Mouse (Mus musculus) adrenal gland, adult (tissue): ENCODE results near the gene Bub1b.

Experiments
- DNase-seq, 2 experiments: peaks; one replicate each; pipeline ENCODE4 v3.0.0; 2022 to 2023; ENCODE audit warnings: low spot score in 1 of 2; ENCODE audit not compliant: inconsistent age in 2 of 2

Bub1b gene

DNA sequence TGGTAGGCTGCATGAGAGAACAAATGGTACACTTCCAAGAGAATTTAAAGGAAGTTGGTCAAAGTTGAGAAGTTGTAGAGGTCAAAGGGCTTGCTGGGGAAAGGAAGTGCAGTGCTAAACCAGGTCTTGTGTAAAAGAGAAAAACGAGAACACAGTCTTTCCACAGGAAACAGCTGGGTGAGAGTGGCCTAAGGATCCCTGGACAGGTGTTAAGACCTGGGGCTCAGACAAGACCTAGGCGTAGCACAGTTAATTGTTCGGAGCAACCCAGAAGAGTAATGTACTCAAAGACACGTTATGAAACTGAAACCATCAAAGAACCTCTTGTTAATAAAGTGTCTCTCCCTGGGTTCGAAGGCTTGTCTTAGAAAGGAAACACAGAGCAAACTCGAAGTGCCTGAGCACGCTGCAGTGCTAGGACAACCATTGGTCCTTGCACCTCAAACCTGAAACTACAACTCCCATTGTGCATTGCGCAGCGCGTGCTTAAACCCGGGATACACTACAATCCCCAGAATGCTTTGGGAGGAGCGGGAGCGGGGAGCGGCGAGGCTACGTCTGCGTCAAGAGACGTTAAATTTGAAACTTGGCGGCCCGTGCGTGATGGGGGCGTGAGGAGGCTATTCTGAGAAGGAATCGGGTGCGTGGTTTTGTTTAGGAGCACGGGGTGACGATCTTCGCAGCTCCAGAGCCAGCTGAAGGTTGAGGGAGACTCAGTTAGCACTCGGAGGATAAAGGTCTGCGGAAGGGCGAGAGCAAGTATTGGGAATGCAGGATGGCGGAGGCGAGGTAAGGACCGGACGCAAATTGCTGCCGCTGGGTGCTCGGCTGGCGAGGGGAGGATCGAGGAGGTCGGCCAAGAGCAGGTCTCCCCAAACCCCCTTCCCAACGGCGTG is at the start of gene Bub1b:
Gene Bub1b (plus strand): TSS at position 539 of the 896 bp plus-strand sequence.
- DNase-seq, result peak; percentile 90 to 95

DNA sequence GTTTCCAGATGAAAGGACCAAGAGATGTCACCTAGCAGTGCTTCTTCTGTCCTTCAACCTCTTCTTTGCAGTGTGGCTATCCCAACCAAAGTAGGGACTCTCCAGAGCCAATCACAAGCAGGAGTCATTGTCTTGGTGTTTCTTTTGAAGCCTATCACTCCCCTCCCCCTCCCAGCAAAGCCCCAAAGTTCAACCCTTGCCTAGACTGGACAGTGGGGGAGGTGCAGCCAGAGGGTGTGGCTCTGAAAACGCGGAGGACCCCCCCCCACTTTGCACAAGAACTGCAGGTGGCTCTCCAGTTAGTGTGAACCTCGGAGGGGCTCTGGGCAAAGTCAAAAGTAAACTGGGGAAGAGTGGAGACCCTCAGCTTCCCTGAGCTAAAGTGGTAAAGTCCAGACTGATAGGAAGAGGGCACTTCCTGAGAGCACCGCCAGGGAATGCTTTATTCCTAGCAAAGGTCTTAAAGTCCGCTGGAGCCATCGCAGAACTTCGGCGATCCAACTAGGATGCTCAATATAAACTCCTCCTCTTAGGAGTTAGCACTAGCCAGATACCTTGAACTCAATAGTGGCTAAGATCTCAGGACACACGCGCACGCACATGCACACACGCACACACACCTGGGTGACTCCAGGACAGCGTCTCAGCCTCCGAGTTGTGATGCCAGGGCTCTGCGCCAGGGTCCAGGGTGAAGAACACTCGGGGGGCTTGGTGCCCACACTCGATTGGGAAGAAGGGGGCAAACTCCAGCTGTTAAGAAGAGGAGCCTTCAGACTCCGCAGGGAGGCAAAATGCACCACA is 49.4 kb upstream of the Bub1b start:
- DNase-seq, result peak; percentile 54 to 63

DNA sequence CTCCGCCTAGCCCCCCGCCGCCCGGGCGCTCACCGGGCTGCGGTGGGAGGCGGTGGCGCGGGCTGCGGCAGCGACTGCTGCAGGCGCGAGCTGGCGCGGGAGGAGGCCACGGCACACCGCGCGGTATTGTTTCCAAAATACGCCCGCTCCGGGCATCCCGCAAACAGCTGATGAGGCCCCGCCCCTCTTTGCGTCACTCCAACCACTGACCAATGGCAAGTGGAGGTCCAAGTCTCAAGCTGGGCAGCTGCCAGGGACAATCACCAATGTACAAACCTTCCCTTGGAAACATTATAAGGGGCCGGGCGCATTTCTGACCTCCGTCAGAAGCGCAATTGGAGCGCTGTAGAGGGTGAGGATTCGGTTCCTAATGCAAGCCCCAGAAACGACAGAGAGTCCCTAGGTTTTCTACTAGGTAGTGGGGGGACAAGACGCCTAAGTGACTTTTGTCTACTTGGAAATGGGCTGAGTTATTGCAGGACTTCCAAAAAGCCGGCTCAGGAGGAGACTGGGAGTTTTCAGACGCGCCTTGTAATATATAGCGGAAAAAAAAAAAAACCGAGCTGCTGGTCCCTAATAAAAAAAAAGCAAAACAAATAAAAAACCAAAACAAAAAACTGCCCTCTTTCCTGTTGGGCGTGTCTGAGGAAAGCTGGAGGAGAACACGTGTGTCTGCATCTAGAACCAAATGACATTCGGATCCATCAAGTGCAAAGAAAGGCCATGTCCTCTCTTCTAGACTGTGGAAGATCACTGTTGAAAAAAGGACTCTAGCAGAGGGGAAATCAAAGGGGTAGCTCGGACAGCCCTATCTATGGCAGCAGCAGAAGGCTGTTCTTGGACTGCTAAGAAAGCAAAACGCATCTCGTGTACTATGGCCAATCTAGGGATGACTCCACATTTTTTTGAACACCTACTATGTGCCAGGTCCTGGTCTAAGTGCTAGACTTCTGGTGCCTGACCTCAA is 48.2 kb upstream of the Bub1b start, which contains the start of gene Bmf:
Gene Bmf (minus strand): TSS at position 181 of the 967 bp plus-strand sequence.
- DNase-seq, result peak; percentile 99 to 100

DNA sequence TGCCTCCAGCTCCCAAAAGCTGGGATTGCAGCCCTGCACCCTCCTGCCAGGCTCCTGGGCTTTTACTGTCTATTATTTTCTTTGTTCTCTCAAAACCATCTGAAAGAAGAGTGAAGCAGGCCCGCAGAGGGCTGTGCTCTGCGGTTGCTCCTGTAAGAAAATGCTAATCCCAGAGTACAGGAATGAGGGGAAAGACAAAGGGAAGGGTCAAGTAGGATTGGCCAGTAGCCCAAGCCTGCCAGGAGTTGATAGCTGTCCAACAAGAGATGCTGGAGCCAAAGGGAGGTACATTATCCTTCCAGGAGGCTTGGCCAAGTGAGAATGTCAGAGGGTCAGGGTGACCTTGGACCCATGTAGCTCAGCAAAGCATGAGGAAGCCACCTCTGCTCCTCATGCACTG is 46.4 kb upstream of the Bub1b start:
- DNase-seq, result peak in 1 of 2 experiments; percentile 61

DNA sequence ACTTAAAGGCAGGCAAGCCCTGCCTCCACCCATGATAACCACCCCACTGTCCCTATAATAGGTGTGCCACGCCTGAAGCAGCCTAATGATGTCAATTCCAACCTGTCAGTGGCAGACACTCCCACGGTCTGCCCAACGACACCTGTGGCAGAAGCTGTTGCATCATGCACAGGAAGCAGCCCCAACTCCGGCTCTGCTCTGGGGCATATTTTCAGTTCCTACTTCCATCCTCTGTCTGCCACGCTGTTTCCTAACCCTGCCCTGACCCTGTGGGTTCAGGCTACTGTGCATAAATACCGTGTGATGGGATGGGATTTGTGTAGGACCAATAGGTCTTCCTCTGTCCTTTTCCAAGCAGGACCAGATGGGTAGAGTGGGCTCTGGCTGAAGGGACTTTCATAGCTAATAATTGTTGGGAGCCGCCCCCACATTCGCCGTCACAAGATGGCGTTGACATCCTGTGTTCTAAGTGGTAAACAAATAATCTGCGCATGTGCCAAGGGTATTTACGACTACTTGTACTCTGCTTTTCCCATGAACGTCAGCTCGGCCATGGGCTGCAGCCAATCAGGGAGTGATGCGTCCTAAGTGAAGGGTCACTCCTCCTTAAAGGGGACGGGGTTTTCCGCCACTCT is 43.5 kb upstream of the Bub1b start:
- DNase-seq, result peak; percentile 64 to 83

DNA sequence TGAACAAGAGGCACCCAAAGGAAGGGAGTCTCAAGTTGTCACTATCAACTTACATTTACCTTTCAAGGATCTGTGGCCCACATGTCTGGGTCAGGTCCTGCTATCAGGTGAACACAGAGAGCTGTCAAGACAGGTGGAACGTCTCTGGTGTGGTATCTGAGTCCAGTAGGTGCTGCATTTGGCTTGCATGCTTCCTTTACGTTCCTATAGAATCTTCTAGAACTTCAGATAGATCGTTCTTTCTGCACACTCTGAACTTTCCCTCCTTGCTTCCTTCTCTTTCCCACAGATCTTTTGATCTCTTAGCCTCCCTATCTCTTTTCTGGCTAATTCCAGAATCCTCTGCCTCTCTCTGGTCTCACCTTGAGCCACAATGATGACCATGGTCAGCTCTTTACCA is 39.6 kb upstream of the Bub1b start:
- DNase-seq, result no peak

DNA sequence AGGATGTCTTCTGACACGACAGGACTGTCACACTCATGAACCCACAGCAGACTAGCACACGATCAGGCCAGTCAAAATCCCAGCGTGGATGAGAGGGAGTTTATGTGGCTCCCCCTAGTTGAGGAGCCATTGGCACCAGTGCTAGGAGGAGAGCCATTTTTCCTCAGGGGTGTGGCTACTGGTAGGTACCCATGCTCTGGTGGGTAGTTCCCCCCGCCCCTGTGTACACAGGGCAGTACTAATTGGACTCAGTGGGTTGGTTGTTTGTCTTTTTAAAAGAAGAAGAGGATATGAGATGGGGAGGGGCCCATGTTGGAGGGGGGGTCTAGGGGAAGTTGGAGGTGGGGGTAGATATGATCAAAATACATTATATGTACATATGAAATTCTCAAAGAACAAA is 36.0 kb upstream of the Bub1b start:
- DNase-seq, result no peak

DNA sequence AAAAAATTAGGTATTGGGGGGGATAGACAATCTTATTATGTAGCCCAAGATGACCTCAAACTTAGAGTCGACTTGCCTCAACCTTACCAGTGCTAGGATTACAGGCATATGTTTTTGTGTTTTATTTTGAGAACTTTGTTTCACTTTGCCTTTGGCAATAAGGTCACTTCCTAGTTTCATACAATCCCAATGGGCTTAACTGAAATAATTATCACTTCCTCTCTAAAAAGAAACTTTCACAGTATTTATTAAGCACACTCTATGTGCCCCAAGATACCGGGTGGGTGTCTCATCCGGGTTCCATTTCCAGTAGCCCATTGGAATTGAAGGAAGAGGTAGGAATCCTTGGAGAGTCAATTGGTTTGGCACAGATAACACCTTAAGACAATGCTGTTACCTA is 35.6 kb upstream of the Bub1b start:
- no peak for DNase-seq

DNA sequence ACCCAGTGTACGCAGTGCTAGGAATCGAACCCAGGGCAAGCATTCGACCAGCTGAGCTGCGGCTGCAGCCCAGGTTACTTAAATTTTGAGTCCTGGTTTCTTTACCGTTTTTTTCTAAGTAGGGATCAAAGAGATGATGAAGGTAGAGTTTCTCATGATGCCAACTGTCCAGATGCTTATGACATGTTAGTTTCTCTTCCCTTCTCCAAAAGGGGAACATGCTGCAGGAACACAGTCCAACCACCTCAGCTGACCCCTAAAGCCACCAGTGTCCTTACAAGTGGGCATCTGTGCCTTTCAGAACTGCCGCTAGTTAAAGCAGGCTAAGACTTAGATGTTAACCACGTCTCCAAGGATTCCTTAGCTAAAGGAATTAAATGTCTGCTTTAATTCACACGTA is 30.8 kb upstream of the Bub1b start:
- DNase-seq, result no peak

DNA sequence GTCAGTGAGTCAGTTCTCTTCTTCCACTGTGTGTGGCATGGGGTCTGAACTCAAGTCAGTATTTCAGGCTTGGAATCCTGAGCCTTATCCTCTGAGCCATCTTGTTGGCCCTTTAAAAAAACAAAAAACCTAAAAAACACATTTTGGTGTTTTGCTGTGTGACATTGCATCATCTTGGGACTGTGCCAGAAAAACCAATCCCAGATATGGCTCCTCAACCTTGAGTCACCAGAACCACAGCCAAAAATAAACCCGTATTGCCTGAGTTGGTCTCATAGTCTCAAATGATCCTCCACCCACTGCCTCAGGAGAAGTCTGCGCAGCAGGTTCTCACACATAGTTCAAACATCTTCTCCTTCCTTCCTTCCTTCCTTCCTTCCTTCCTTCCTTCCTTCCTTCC is 27.1 kb upstream of the Bub1b start:
- DNase-seq, result peak; percentile 44 to 82

DNA sequence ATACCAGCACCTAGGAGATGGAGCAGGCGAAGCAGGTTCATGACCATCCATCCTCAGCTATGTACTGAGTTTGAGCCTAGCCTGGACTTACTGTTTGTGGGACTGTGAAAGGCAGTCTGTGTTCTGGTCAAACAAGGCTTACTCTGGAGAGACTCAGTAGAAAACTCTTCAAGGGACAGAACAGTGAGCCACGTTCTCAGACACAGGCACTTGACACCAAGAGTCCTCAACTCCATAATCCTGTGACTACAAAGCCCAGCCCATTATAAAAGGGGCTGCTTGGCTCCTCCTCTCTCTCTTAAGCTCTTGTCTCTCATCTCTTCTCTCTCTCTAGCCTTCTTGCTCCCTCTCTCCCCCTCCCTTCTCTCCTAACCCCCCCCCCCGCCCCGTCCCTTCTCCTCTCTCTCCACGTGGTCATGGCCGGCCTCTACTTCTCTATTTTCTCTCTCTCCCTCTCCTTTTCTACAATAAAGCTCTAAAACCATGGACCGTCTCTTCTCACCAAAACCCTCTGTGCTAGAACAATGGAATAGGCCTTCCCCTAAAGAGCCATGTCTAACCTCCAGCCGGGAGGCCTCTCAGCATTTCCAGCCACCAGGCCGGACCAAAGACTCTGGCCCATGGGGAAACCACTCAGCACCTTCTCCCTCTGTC is 25.7 kb upstream of the Bub1b start:
- no peak for DNase-seq

DNA sequence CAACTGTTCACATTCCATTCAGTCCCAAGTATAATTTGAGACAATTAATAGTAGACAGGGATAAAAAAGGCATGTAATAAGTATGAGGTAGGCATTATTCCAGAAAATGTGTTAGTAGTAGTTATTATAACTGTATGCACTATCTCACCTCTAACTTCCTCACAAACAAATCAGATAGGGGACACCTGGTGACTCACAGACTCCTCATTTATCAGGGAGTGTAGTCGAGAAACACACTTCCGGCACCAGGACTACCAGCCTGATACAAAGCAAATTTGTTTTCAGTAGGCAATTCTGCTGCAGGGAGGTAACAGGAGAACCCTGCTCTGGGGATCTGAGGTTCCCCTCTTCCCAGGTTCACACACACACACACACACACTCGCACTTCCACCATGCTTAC is 24.9 kb upstream of the Bub1b start:
- DNase-seq, result no peak

DNA sequence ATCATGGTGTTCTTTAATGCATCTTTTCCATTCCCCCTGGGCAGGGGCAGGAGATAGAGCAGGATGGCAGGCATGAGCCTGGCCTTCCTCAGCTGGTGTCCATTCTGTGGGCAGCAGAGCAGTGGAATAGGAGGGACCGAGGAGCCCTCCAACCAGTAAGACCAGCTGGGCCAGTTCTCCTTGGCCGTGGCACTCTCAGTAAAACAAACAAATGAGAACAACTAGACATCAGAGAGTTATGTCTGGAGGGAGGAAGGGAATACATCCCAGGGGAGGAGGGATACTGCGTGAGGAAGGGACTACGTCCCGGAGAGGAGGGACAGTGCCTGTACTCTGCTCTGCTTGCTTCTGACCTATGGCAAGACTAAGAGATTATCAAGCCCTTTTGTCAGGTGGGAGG is 12.0 kb upstream of the Bub1b start:
- no peak for DNase-seq

DNA sequence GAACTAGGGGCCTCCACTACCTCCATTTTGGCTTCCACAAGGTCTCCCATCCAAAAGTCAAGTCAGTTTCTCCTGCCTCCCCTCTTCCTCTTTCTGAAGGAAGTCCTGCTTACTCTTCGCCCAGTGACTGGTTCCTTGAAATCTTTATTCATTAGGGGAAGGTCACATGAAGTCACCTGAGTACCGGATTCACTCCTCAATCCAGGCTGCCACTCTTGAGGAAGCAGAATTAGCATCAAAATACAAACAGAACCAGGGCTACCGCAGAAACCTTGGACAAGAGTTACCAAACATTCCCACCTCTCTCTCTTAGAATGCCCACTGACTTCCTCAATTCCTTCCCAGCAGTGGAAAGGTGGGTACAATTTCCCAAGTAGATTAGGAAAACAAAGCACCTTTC is 10.3 kb upstream of the Bub1b start:
- DNase-seq, result no peak

DNA sequence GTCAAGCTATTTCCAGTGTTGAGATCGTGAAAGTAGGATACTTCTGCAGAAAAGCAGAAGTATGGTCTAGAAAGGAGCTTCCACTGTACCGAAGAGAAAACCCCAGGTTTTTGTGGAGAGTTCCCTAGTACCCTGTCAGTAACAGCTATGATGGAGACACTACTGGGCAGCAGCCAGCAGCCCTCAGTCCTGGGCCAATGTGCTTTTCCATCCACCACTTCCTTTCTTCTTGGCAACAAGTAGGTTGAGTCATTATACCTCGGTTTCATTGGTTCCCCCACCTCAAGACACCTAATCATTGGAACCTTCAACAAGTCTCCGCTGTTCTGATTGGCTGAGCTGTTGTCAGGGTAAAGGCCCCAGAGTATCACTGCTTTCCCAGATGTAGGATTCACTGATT is 6.9 kb upstream of the Bub1b start:
- no peak for DNase-seq

DNA sequence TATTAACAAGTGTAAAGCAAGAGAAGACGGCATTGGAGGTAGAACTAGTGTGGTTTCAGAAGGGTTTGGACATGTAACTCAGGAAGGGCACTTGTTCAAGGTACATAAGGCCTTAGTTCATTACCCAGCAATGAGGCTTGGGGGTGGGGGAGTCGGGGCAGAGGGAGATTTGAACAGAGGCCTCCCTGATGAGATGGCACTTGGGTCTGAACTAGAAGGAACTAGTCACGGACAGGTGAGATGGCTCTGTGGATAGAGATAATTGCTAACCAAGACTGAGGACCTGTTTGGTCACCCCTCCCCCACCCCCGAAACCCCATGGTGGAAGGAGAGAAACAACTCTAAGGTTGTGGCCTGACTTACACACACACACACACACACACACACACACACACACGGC is 1.1 kb downstream of the Bub1b start:
- no peak for DNase-seq

DNA sequence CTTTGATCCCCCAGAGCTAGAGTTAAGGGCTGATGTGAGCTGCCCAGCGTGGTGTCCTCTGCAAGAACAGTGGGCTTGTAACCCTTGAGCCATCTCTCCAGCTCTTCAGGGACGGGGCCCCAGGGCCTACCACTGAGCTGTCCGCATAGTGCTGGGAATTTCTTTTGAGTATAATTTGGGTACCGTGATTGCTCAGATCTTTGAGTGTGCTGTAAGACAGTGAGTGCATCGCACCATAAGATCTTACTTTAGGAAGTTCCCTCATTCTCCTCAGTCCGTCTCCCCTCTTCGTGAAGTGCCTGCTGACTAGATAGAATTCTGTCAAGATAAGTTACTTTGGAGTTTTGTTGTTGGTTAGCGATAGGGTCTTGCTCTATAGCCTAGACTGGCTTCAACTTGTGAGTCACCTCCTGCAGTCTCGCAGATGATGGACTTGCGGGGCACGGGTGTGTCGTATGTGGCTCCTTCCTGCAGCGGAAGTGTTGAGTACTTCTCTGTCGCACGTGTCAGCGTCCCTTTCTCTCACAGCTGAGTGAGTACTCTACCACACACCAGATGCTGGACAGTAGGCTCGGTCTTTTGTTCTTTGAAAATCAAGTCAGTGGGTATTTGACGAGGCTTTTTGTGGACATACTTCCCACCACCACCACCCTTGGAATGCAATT is 3.7 kb downstream of the Bub1b start:
- DNase-seq, result peak in 1 of 2 experiments; percentile 12

DNA sequence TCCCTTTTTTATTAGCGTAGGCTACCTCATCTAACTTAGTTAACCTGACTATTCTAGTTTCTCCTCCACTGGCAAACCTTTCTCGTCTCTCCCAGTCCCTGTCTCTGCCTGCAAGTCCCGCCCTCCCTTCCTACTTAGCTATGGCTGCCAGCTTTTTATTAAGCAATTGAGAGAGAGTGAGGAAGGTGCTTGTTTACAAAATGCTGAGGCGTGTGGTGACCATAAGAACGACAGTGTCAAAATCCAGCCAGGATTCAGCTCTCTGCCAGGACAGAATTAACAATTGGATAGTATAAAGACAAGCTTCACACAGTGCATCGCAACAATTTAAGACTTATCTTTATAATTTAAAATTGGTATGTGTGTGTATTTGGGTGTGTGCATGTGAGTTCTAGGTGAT is 6.1 kb downstream of the Bub1b start:
- DNase-seq, result no peak

DNA sequence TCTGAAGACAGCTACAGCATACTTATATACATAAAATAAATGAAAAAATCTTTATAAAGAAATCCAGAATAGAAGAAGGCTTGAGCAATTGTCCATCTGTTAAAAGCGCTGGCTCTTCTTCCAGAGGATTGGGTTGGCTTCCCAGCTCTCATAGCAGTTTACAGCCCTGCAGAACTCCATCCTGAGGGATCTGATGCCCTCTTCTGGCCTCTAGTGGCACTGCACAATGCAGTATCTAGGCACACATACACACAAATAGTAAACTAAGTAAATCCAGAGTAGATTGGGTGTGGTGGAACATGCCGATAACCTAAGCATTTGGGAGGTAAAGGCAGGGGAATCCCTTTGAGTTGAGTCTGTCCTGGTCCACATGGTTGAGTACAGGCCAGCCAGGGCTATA is 8.0 kb downstream of the Bub1b start:
- DNase-seq, result peak; percentile 44 to 76
